Mouse (Mus musculus): ENCODE data around the gene Nnat. TPM values are rescaled to one million over a fixed set of nuclear protein-coding genes. Genes with fewer than 3 reads are reported as not detected.
A peak's percentile ranks its signal among the peaks of the same experiment; 100 is the strongest.

Gene Nnat
- total and polyA plus RNA-seq, 3 experiments = 0.29 to 6.0 (median 0.39) TPM

- no peaks in the 10 kb centered on the region for H3K27me3 ChIP-seq (ENCODE audit: control insufficient read depth, insufficient read depth, low read length)
- H3K79me2 ChIP-seq (replicated peaks; ENCODE audit: control insufficient read depth, insufficient read depth, low read length) = peaks cover 4% of the 10 kb centered on the region
- no peak overlapping the region for H3K27ac ChIP-seq
- TF ChIP-seq CTCF (IDR thresholded peaks at IDR 0.05) (no peak), POLR2A (IDR thresholded peaks at IDR 0.05; ENCODE audit: insufficient read depth, low read depth, low read length) (no peak), EP300 (IDR thresholded peaks at IDR 0.05; ENCODE audit: insufficient read depth, low read depth, low read length) (no peak)
- no peaks in the 10 kb centered on the region; the same call in 1 of the 2 replicates for H3K36me3 ChIP-seq (ENCODE audit: control insufficient read depth, insufficient read depth, low read length)
- no peak overlapping the region for H3K4me3 ChIP-seq
- H3K9ac ChIP-seq (ENCODE audit: low read depth, low read length) = no peak overlapping the region
- intact Hi-C loops (cut with DNase I) = no loop called here
- H3K4me1 ChIP-seq (ENCODE audit: control insufficient read depth, insufficient read depth, low read length) = peaks cover 4% of the 10 kb centered on the region
- DNase-seq = no peak
- WGBS = 48% methylated on average over 4 of the region's 4 CpGs
Observed at GRCm38 (mm10) chr2:157564723-157565122, 4.8 kb downstream of the Nnat start.

GRCm38 (mm10) chr2:157565446-157565845, 5.6 kb downstream of the Nnat start:
- DNase-seq = no peak
- Histone ChIP-seq H3K4me3 (peak overlapping the region; percentile 94), H3K27ac (peak overlapping the region; percentile 99), H3K27me3 (ENCODE audit: control insufficient read depth, insufficient read depth, low read length) (no peaks in the 10 kb centered on the region), H3K36me3 (ENCODE audit: control insufficient read depth, insufficient read depth, low read length) (no peaks in the 10 kb centered on the region; the same call in 1 of the 2 replicates), H3K4me1 (ENCODE audit: control insufficient read depth, insufficient read depth, low read length) (peaks cover 4% of the 10 kb centered on the region), H3K9ac (ENCODE audit: low read depth, low read length) (peak overlapping the region; percentile 100), H3K79me2 (replicated peaks; ENCODE audit: control insufficient read depth, insufficient read depth, low read length) (peaks cover 4% of the 10 kb centered on the region)
- WGBS = 3% methylated on average over 13 of the region's 13 CpGs
- intact Hi-C loops (cut with DNase I) = no loop called here
- TF ChIP-seq CTCF (IDR thresholded peaks at IDR 0.05) (no peak), EP300 (IDR thresholded peaks at IDR 0.05; ENCODE audit: insufficient read depth, low read depth, low read length) (no peak), POLR2A (IDR thresholded peaks at IDR 0.05; ENCODE audit: insufficient read depth, low read depth, low read length) (no peak)

- Histone ChIP-seq H3K27me3 (ENCODE audit: control insufficient read depth, insufficient read depth, low read length) (no peaks in the 10 kb centered on the region), H3K27ac (peak overlapping the region; percentile 99), H3K4me1 (ENCODE audit: control insufficient read depth, insufficient read depth, low read length) (peaks cover 4% of the 10 kb centered on the region), H3K79me2 (replicated peaks; ENCODE audit: control insufficient read depth, insufficient read depth, low read length) (peaks cover 4% of the 10 kb centered on the region), H3K36me3 (ENCODE audit: control insufficient read depth, insufficient read depth, low read length) (no peaks in the 10 kb centered on the region; the same call in 1 of the 2 replicates), H3K9ac (ENCODE audit: low read depth, low read length) (peak overlapping the region; percentile 100), H3K4me3 (peak overlapping the region; percentile 94)
- intact Hi-C loops (cut with DNase I) = no loop called here
- WGBS = 1% methylated on average over 35 of the region's 35 CpGs
- no peak for DNase-seq
- TF ChIP-seq POLR2A (IDR thresholded peaks at IDR 0.05; ENCODE audit: insufficient read depth, low read depth, low read length) = no peak
- no peak for TF ChIP-seq EP300 (IDR thresholded peaks at IDR 0.05; ENCODE audit: insufficient read depth, low read depth, low read length)
- TF ChIP-seq CTCF (IDR thresholded peaks at IDR 0.05) = no peak
Observed at GRCm38 (mm10) chr2:157565898-157566259, 6.0 kb downstream of the Nnat start.

- no peaks in the 10 kb centered on the region for H3K27me3 ChIP-seq (ENCODE audit: control insufficient read depth, insufficient read depth, low read length)
- no peaks in the 10 kb centered on the region; the same call in 1 of the 2 replicates for H3K36me3 ChIP-seq (ENCODE audit: control insufficient read depth, insufficient read depth, low read length)
- H3K9ac ChIP-seq (ENCODE audit: low read depth, low read length) = peak overlapping the region; percentile 100
- peak overlapping the region; percentile 99 for H3K27ac ChIP-seq
- H3K79me2 ChIP-seq (replicated peaks; ENCODE audit: control insufficient read depth, insufficient read depth, low read length) = peaks cover 4% of the 10 kb centered on the region
- DNase-seq = peak; percentile 90
- under 1% methylated on average over 36 of the region's 36 CpGs for WGBS
- intact Hi-C loops (cut with DNase I) = no loop called here
- peak overlapping the region; percentile 94 for H3K4me3 ChIP-seq
- peaks cover 4% of the 10 kb centered on the region for H3K4me1 ChIP-seq (ENCODE audit: control insufficient read depth, insufficient read depth, low read length)
- TF ChIP-seq EP300 (IDR thresholded peaks at IDR 0.05; ENCODE audit: insufficient read depth, low read depth, low read length) (peak; percentile 78), POLR2A (IDR thresholded peaks at IDR 0.05; ENCODE audit: insufficient read depth, low read depth, low read length) (peak; percentile 97), CTCF (IDR thresholded peaks at IDR 0.05) (no peak)
Observed at GRCm38 (mm10) chr2:157566260-157566952, 6.5 kb downstream of the Nnat start.

GRCm38 (mm10) chr2:157567235-157567961, 7.5 kb downstream of the Nnat start:
- no peaks in the 10 kb centered on the region; the same call in 1 of the 2 replicates for H3K36me3 ChIP-seq (ENCODE audit: control insufficient read depth, insufficient read depth, low read length)
- H3K27ac ChIP-seq = peak overlapping the region; percentile 99; the same call in 1 of the 2 replicates
- H3K27me3 ChIP-seq (ENCODE audit: control insufficient read depth, insufficient read depth, low read length) = no peaks in the 10 kb centered on the region
- peak in 1 of 2 experiments; percentile 12 for DNase-seq
- intact Hi-C loops (cut with DNase I) = no loop called here
- WGBS = 74% methylated on average over 11 of the region's 11 CpGs
- TF ChIP-seq EP300 (IDR thresholded peaks at IDR 0.05; ENCODE audit: insufficient read depth, low read depth, low read length) (no peak), CTCF (IDR thresholded peaks at IDR 0.05) (no peak), POLR2A (IDR thresholded peaks at IDR 0.05; ENCODE audit: insufficient read depth, low read depth, low read length) (no peak)
- peaks cover 4% of the 10 kb centered on the region for H3K4me1 ChIP-seq (ENCODE audit: control insufficient read depth, insufficient read depth, low read length)
- H3K4me3 ChIP-seq = peak overlapping the region; percentile 94
- no peak overlapping the region for H3K9ac ChIP-seq (ENCODE audit: low read depth, low read length)
- H3K79me2 ChIP-seq (replicated peaks; ENCODE audit: control insufficient read depth, insufficient read depth, low read length) = peaks cover 4% of the 10 kb centered on the region
